Mouse (Mus musculus) frontal cortex, postnatal 36 days (tissue): ENCODE measurements at regions not wholly inside any gene's neighbourhood (a gene's known extent, or its start where the extent isn't known, plus 50 kb on each side); places are given as distances from the start of the nearest gene placed in this dataset.

Source experiments
- DNase-seq, 2 experiments: peaks; one replicate each; pipeline ENCODE4 v3.0.0; 2022; ENCODE audit warnings: low spot score in 2 of 2

DNA sequence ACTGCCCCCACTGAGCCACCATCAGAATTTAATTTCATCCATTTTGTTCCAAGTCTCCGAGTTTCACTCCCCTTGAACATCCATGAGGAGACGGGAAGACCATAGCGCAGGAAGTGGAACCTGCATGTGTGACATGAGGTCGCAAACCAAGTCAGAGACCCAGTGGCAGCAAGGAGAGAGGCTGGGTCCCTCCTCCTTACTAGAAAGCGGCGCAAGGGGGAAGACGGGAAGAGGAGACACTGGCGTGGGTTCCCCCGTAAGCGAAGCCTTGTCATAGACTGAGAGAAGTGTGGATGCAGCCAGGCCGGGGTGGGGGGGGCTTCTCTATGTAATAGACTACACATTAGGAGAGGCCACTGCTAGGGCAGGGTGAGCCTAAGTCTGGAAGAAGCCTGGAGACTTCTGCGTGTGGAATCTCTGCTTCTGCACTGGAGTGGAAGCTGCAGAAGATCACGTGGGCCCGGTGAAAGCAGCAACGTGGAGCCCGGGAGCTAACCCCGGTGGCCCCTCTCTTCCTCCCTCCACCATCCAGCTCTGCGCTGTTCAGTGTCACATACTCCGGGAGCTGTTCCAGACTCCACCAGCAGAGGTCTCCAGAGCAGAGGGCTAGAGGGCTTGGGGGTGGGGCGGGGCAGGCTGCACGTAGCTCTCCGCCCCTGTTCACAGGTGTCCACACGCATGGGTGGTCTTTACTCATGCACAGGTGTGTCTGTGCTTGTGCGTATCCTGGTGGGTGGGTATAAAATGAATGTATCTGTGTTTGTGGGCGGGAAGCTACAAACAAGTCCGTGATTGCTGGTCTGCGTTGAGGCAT, 159.4 kb downstream of the Zfp36l2 start:
- DNase-seq = peak; percentile 80 to 82

- DNase-seq = no peak
These were observed 160.5 kb downstream of the Zfp36l2 start for GRCm38 (mm10) chr17:84027275-84027674.

GRCm38 (mm10) chr17:84026110-84026509, 161.6 kb downstream of the Zfp36l2 start:
- peak in 1 of 2 experiments; percentile 18 for DNase-seq

GRCm38 (mm10) chr17:84022358-84022757, 165.4 kb downstream of the Zfp36l2 start:
- no peak for DNase-seq

DNA sequence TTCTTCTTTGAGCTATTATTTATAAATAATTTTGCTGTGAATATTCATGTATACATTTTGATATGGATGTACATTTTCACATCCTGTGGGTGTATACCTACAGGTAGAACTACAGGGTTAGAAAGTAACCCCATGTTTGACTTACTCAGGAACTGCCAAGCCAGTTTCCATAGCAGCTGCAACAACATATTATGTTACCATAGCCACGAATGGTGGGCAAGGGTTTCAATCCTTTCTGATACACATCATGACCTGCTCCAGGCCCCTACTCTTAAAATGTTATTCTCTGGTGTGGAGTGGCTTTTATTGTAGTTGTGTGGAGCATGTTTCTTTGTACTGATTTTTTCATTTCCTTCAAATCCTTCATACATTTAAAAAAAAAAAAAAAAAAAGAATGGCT, 168.9 kb downstream of the Zfp36l2 start:
- DNase-seq = no peak

GRCm38 (mm10) chr17:84017891-84018290, 169.9 kb downstream of the Zfp36l2 start:
- no peak for DNase-seq

DNA sequence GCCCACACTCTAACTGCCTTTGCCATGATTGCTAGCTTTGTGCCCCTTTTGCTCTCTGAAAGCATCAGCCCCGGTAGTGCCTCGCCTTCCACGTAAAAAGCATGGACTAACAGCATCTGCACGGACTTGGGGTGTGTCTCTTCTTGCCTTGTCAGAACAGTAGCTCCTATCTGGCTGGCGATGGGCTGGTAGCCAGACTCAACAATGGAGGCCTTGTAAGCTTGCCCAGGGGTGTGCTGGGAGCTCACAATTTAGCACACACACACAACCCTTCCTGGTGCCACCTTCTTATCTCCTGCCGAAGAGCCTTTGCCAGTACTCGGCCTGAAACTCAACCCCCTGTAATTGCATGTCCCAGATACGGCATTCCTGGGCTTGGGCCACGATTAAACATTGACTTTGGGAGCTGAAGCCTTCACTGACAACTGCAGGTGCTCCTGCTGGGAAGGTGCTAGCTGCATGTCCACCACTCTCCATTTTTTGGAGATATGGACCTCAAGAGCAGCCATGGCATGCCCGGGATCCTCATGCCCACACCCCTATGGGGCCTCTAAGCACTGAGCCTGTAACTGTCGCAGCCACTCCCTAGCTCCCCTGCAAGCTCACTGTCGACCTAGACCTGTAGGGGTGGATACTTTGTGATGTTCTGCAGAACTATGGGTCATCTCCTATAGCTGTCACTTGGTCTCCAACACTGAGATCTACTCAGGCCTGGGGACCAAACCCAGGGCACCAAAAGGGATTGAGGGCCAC, 166.7 kb upstream of the Haao start:
- no peak for DNase-seq

DNA sequence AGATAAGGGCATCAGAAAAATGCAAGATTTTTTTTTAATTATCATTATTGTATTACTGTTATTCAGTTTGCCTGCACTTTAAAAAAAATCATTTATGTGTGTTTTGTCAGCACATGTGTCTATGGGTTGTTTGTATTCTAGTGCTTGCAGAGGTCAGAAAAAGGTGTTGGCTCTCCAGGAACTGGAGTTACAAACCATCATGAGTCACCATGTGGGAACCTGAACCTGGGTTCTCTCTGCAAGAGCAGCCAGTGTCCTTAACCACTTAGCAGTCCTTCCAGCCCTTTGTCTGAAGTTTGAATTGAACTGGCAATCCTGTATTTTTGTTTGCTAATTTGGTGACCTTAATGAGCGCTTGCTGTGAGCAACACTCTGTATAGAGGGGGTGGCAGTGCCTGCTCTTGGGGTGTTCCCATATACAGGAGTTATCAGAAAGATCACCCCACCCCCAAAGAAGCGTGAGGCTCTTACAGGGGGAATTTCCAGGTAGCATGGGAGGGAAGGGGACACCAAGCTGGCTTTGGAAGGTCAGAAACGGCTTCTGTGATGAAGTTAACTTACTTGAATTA, 162.8 kb upstream of the Haao start:
- no peak for DNase-seq

GRCm38 (mm10) chr17:84009966-84010365, 162.2 kb upstream of the Haao start:
- DNase-seq = no peak

DNA sequence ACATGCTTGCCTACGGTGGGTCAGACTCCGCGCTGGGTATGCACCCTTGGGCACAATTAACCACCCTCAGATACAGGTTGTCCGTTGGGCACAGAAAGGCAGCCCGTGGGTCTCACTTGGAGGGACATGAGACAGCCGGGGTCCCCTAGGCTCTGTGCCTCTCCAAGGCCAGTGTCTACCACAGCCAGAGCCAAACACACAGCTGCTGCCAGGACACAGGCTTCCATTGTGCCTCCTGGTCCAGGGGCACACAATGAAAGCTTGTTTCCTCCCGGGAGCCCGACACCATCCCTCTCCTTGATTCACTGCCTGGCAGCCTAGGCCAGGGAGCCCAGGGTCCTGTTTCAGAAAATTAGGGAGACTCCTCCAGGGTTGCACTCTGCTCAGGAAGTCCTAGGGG, 161.4 kb upstream of the Haao start:
- peak; percentile 23 to 50 for DNase-seq

- DNase-seq = no peak
These were observed 160.9 kb upstream of the Haao start for GRCm38 (mm10) chr17:84008682-84009052.

- DNase-seq = no peak
These were observed 160.4 kb upstream of the Haao start for GRCm38 (mm10) chr17:84008035-84008681.

- DNase-seq = no peak
These were observed 159.0 kb upstream of the Haao start for GRCm38 (mm10) chr17:84006748-84007147.

DNA sequence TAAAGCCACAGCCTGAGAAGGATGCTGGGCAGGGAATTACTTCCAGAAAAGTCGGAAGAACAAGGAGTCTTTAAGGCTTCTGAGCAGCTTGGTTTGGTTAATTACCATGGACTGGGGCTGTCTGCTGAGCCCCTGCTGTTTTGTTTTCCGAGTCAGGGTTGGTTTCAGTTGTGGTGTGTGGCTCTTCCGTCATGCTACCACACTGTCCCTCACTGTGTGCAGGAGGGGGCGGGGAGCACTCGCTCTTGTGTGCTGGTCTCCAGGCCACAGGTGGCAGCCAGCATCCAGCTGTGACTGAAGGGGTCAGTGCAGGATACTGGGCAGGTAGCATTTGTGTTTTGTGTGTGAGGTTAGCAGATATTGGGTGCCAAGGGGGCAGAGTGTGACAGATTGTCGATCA, 156.5 kb upstream of the Haao start:
- no peak for DNase-seq

- no peak for DNase-seq
These were observed 155.9 kb upstream of the Haao start for GRCm38 (mm10) chr17:84003489-84004234.

DNA sequence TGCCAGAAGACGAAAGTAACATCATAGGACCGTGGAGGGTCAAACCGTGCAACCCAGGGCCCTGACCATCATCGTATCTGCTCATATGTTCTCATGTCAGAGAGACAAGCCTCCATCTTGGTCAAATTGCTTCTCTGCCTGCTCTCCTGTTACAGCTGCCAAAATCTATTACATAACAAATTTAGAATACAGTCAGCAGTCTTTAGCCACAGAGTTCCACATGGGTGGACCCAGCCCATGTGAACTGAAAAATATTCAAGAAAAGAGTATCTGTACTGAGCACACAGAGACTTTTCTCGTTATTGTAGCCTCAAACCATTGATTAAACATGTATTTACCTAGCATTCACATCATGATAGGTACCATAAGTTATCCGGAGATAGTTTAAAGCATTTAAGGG, 155.2 kb upstream of the Haao start:
- no peak for DNase-seq

DNA sequence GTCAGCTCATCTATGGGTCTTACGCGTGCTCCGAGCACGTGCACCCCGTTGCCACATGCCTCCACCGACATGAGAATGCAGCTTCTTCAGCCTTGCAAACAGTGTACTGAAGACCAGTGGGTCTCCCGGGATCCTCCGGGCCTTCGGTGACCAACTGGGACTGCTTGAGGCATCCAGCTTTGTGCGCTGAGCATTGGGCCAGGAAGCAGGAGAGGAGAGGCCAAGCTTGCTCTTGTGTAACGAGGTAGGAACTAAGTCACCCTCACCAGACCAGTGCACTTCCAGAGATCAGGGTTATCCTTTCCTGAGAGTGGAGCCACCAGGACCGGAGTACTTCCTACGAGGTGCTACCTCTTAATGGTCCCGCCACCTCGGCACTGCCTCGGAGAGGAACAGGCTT, 154.6 kb upstream of the Haao start:
- no peak for DNase-seq

GRCm38 (mm10) chr17:84000115-84000514, 152.4 kb upstream of the Haao start:
- DNase-seq = no peak

GRCm38 (mm10) chr17:83998972-83999545, 151.3 kb upstream of the Haao start:
- DNase-seq = no peak

DNA sequence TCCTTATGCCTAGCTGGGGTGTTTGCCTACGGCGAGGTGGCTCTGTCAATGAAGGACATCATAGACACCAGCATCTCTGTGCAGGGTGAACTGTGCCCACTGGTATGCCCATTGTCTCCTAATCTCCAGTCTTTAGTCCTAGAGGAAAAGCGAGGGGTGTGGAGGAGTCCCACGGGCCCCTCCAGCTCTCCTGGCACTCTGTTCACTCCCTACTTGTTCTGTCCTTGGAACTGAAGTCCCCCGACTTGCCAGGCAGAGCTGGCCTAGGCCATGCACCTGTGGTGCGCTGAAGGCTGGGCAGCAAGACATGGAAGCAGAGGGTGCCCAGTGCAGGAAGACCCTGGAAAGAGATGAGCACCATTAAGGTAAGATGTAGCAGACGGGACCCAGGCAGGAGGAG, 150.6 kb upstream of the Haao start:
- DNase-seq = no peak

- peak; percentile 39 to 40 for DNase-seq
These were observed 150.0 kb upstream of the Haao start for GRCm38 (mm10) chr17:83997778-83998177.
